Comparison of ENCODE assay signal across 9 mouse cellular contexts in the genomic region with DNA sequence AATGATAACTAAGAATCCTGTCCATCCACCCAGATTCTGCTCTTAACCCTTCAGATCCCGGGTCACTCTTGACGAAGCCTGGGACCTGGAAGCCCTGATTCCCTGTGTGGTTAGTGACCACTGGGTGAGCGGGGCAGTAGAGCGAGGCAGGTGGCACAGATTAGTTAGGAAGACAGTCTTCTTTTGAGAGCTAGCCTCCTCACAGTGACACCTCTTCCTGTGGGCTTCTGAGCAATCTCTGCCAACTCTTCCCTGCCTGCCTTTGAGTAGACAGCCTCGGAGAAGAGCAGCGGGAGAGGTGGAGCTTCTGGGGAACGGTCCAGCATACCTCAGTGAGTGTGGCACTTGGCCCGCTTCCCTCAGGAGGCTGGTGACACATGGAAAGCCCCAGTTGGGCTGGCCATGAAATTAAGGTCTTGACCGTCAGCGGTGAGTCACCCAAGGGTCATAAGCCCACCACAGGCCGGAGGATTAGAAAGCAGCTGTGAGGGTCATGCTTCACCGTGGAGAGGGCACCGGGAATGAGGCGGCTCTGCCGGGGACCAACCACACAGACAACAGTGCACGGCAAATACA. TPM values are rescaled to one million over a fixed set of nuclear protein-coding genes. Genes with fewer than 3 reads are reported as not detected.
A peak's percentile ranks its signal among the peaks of the same experiment; 100 is the strongest.
DNase-seq lines count a peak whose midpoint lies in the region; ATAC-seq and TF ChIP-seq lines count a peak whose summit lies in the region.
"Had no signal": no experiment of that assay in that cellular context is flagged by ENCODE, and none has a peak within 500 bp of the region (broad histone marks: within the 10 kb centered on the region; RNA-seq: fewer than 3 reads in every experiment).

No protein-coding gene starts in this region.

- no peaks in the 10 kb centered on the region for H3K36me3 ChIP-seq in heart, embryonic 10.5 days
- H3K36me3 ChIP-seq: heart, embryonic 12.5 days had no signal

- H3K27me3 ChIP-seq in heart, embryonic 10.5 days (ENCODE audit: insufficient read depth, poor library complexity, severe bottlenecking) = no peaks in the 10 kb centered on the region
- H3K27me3 ChIP-seq: heart, embryonic 12.5 days had no signal

- 84% methylated on average over 16 of the region's 16 CpGs for WGBS in heart, embryonic 10.5 days

- 0 out of 2 replicates have a peak overlapping the region, but pooled peaks have one; percentile 36 for H3K27ac ChIP-seq in heart, embryonic 10.5 days
- H3K27ac ChIP-seq in embryonic fibroblast, embryonic 13.5 days (ENCODE audit: insufficient read depth, low read length) = peak overlapping the region; percentile 95

- no peak for ATAC-seq in frontal cortex, adult (ENCODE audit: low TSS enrichment)

- 0 out of 2 replicates have a peak, but pooled peaks cover 8% of the 10 kb centered on the region for H3K4me1 ChIP-seq in heart, embryonic 10.5 days
- peaks cover 11% of the 10 kb centered on the region; the same call in 1 of the 2 replicates for H3K4me1 ChIP-seq in embryonic fibroblast, embryonic 13.5 days (ENCODE audit: control insufficient read depth, insufficient read depth, low read length)

- peak; percentile 42 for TF ChIP-seq POLR2A in embryonic fibroblast, embryonic 13.5 days (IDR thresholded peaks at IDR 0.05; ENCODE audit: low read depth, low read length)

- TF ChIP-seq CTCF in embryonic fibroblast, embryonic 13.5 days (IDR thresholded peaks at IDR 0.05; ENCODE audit: borderline replicate concordance, insufficient read depth, low read length) = no peak

- DNase-seq in heart, embryonic 10.5 days (ENCODE audit: low spot score) = no peak
- DNase-seq in heart, adult 18-20 months = no peak
- DNase-seq in testis, postnatal 10 days (ENCODE audit: low spot score) = peak; percentile 44
- DNase-seq in testis, postnatal 14 days (ENCODE audit: low spot score) = no peak
- no peak for DNase-seq in frontal cortex, postnatal 25 days (ENCODE audit: low spot score in 2 of 2)
- no peak for DNase-seq in urinary bladder, adult 18-20 months (ENCODE audit: low spot score in 2 of 2)

- H3K9me3 ChIP-seq in heart, embryonic 10.5 days = no peaks in the 10 kb centered on the region
- H3K9me3 ChIP-seq: heart, embryonic 12.5 days had no signal

- H3K4me3 ChIP-seq in heart, embryonic 10.5 days = no peak overlapping the region
- peak overlapping the region; percentile 20 for H3K4me3 ChIP-seq in embryonic fibroblast, embryonic 13.5 days (ENCODE audit: insufficient read depth, low read length)

RNA-seq across cellular contexts. Expression of gene Ddr2, which starts 1.2 kb away (rescaled TPM):
- 6.7 and 21.0 TPM in 2 replicates for polyA plus RNA-seq in heart, embryonic 10.5 days (2016; fragmentation: Nextera tagmentation; extraction: Ambion mirVana)
- total RNA-seq in heart, adult 18-20 months (2021) = 10 to 100 TPM; 20.8 to 22.1 TPM
- 254 and 299 TPM in 2 replicates for polyA plus RNA-seq in embryonic fibroblast, embryonic 13.5 days (2011; ENCODE audit: insufficient read length, low read depth, missing spikeins)

Comparison
In these comparisons a context has a peak if more than half of its experiments do, and no peak if none do; other contexts are left out.
1. RNA of gene Ddr2, which starts 1.2 kb away (polyA plus RNA-seq): 254 to 299 TPM in embryonic fibroblast, embryonic 13.5 days; 6.7 to 21.0 TPM in heart, embryonic 10.5 days; every median in the first group is over 10 times any median in the second.